Mouse (Mus musculus) embryonic stem cell, embryonic (primary cell): ENCODE measurements around the gene Hoxd1.

Source experiments
- CTCF ChIA-PET, 4 experiments: fragments of 300-600 bp in 2 of 4; fragments of 350-600 bp in 2 of 4; sonication (Branson Sonifier 250); formaldehyde crosslinking; loops; one replicate each; lab custom pipeline; 2022; ENCODE audit warnings: inconsistent platforms in 2 of 4; lab: Charles Lee
- POLR2A ChIA-PET, 4 experiments: fragments of 300-600 bp in 2 of 4; fragments of 350-600 bp in 2 of 4; sonication (Branson Sonifier 250); formaldehyde crosslinking; loops; one replicate each; lab custom pipeline; 2022; ENCODE audit warnings: antibody characterized with exemption in 4 of 4, inconsistent platforms in 1 of 4; lab: Charles Lee

Hoxd1 gene

GRCm38 (mm10) chr2:74740311-74741091 lies 22.3 kb upstream of the Hoxd1 start:
- POLR2A ChIA-PET, result interaction anchor here in 1 of 4 experiments (0.6 to 0.7 kb wide), 2 partner anchors 11 to 49 kb away, joined by 3 to 6 read pairs; no protein-coding TSS in a partner anchor

GRCm38 (mm10) chr2:74741252-74741978 lies 21.4 kb upstream of the Hoxd1 start:
- POLR2A ChIA-PET, result interaction anchor here in 1 of 4 experiments (0.5 kb wide), 1 partner anchor 252 kb away, joined by 3 read pairs; no protein-coding TSS in a partner anchor
- CTCF ChIA-PET, result no interaction called here

More at GRCm38 (mm10) chr2:74740311-74741091, 22.3 kb upstream of the Hoxd1 start:
- CTCF ChIA-PET, result no interaction called here

- POLR2A ChIA-PET, result interaction anchor here in 1 of 4 experiments (0.5 kb wide), 1 partner anchor 252 kb away, joined by 3 read pairs; no protein-coding TSS in a partner anchor
- CTCF ChIA-PET, result no interaction called here
These were observed 20.9 kb upstream of the Hoxd1 start for GRCm38 (mm10) chr2:74741979-74742277.

- ChIA-PET CTCF (interaction anchor here in 1 of 4 experiments (1.1 kb wide), 1 partner anchor 218 kb away, joined by 3 read pairs; no protein-coding TSS in a partner anchor), POLR2A (interaction anchor here in 3 of 4 experiments (0.6 to 1.4 kb wide), 4 partner anchors 10 to 802 kb away, joined by 3 to 4 read pairs (median 4); no protein-coding TSS in a partner anchor)
These were observed 17.1 kb upstream of the Hoxd1 start for GRCm38 (mm10) chr2:74745540-74746297.

GRCm38 (mm10) chr2:74746298-74746921 lies 16.4 kb upstream of the Hoxd1 start:
- ChIA-PET CTCF (interaction anchor here in 2 of 4 experiments (0.5 to 0.7 kb wide), 2 partner anchors 329 to 1475 kb away, joined by 3 read pairs; partner anchors contain the start of gene Sp9 (in 1 of the 2)), POLR2A (interaction anchor here in 2 of 4 experiments (0.6 to 1.4 kb wide), 3 partner anchors 11 to 802 kb away, joined by 3 to 4 read pairs (median 4); no protein-coding TSS in a partner anchor)

- ChIA-PET CTCF (interaction anchor here in 1 of 4 experiments (0.5 to 0.7 kb wide), 2 partner anchors 244 to 330 kb away, joined by 3 read pairs; no protein-coding TSS in a partner anchor), POLR2A (no interaction called here)
These were observed 15.8 kb upstream of the Hoxd1 start for GRCm38 (mm10) chr2:74747006-74747405.

- POLR2A ChIA-PET, result no interaction called here
- CTCF ChIA-PET, result no interaction called here
These were observed 15.1 kb upstream of the Hoxd1 start for GRCm38 (mm10) chr2:74747661-74748141.

- ChIA-PET POLR2A (interaction anchor here in 2 of 4 experiments (1.0 to 1.2 kb wide), 2 partner anchors 13 to 21 kb away, joined by 3 to 4 read pairs; no protein-coding TSS in a partner anchor), CTCF (interaction anchor here in 1 of 4 experiments (0.6 kb wide), 1 partner anchor 76 kb away, joined by 3 read pairs; no protein-coding TSS in a partner anchor)
These were observed 14.3 kb upstream of the Hoxd1 start for GRCm38 (mm10) chr2:74748436-74748995.

- ChIA-PET CTCF (interaction anchor here in 1 of 4 experiments (0.6 kb wide), 1 partner anchor 77 kb away, joined by 3 read pairs; no protein-coding TSS in a partner anchor), POLR2A (interaction anchor here in 2 of 4 experiments (1.0 to 1.2 kb wide), 2 partner anchors 12 to 22 kb away, joined by 3 to 4 read pairs; no protein-coding TSS in a partner anchor)
These were observed 13.3 kb upstream of the Hoxd1 start for GRCm38 (mm10) chr2:74749337-74750121.

- POLR2A ChIA-PET, result no interaction called here
These were observed 12.0 kb upstream of the Hoxd1 start for GRCm38 (mm10) chr2:74750731-74751250.

GRCm38 (mm10) chr2:74751861-74752260 lies 10.9 kb upstream of the Hoxd1 start:
- CTCF ChIA-PET, result no interaction called here
- POLR2A ChIA-PET, result no interaction called here

More at GRCm38 (mm10) chr2:74750731-74751250, 12.0 kb upstream of the Hoxd1 start:
- CTCF ChIA-PET, result interaction anchor here in 1 of 4 experiments (0.6 kb wide), 1 partner anchor 70 kb away, joined by 5 read pairs; no protein-coding TSS in a partner anchor

GRCm38 (mm10) chr2:74752431-74753174 lies 10.2 kb upstream of the Hoxd1 start:
- CTCF ChIA-PET, result no interaction called here
- POLR2A ChIA-PET, result interaction anchor here in 1 of 4 experiments (1.4 kb wide), 1 partner anchor 10 kb away, joined by 4 read pairs; the partner anchor contains the start of gene Hoxd1

- ChIA-PET POLR2A (interaction anchor here in 2 of 4 experiments (1.2 to 1.4 kb wide), 2 partner anchors 9 to 23 kb away, joined by 3 to 4 read pairs; partner anchors contain the start of gene Hoxd1 (in 1 of the 2)), CTCF (interaction anchor here in 1 of 4 experiments (0.6 kb wide), 1 partner anchor 237 kb away, joined by 4 read pairs; no protein-coding TSS in a partner anchor)
These were observed 9.6 kb upstream of the Hoxd1 start for GRCm38 (mm10) chr2:74753175-74753523.

- POLR2A ChIA-PET, result interaction anchor here in 2 of 4 experiments (0.9 to 1.4 kb wide), 3 partner anchors 9 to 73 kb away, joined by 3 to 4 read pairs (median 3); partner anchors contain the start of gene Hoxd1 (in 1 of the 2)
- CTCF ChIA-PET, result interaction anchor here in 1 of 4 experiments (0.6 kb wide), 1 partner anchor 236 kb away, joined by 4 read pairs; no protein-coding TSS in a partner anchor
These were observed 9.1 kb upstream of the Hoxd1 start for GRCm38 (mm10) chr2:74753711-74754110.

- POLR2A ChIA-PET, result no interaction called here
- CTCF ChIA-PET, result interaction anchor here in 1 of 4 experiments (0.6 kb wide), 1 partner anchor 201 kb away, joined by 3 read pairs; no protein-coding TSS in a partner anchor
These were observed 2.6 kb upstream of the Hoxd1 start for GRCm38 (mm10) chr2:74760146-74760545.
